Mouse (Mus musculus): ENCODE measurements around the gene Iars.
"Not testable (repeated sequence)": the region's sequence is repeated elsewhere in the genome, so short reads cannot be mapped to it uniquely, and the experiment has no call there.

The Iars gene

GRCm38 (mm10) chr13:49719310-49719709 lies 37.4 kb downstream of the Iars start:
- DNase-seq (ENCODE audit: extremely low read depth, low read depth, low spot score), result no peak

DNA sequence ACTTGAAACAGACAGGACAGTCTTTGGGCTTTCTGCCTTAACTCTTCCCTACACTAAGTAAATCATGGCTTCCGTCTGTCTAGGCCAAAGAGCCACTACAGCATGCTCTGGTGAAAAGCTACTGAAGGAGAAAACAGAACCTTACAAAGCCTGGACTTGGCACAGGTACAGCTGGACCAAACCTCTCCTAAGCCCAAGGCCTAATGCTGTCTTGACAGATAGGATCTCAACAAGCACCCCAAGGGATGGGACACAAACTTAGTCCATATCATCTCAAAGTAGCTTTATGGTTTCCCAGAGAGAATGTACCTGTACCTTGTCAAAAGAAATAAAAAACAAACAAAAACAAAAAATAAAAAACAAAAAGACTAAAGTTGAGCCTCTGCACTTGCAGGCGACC lies 54.5 kb downstream of the Iars start:
- no peak for DNase-seq (ENCODE audit: extremely low read depth, low read depth, low spot score)

GRCm38 (mm10) chr13:49738011-49738410 lies 56.1 kb downstream of the Iars start:
- no peak for DNase-seq (ENCODE audit: extremely low read depth, low read depth, low spot score)

GRCm38 (mm10) chr13:49741285-49742040 lies 59.6 kb downstream of the Iars start:
- DNase-seq (ENCODE audit: extremely low read depth, low read depth, low spot score), result no peak

DNA sequence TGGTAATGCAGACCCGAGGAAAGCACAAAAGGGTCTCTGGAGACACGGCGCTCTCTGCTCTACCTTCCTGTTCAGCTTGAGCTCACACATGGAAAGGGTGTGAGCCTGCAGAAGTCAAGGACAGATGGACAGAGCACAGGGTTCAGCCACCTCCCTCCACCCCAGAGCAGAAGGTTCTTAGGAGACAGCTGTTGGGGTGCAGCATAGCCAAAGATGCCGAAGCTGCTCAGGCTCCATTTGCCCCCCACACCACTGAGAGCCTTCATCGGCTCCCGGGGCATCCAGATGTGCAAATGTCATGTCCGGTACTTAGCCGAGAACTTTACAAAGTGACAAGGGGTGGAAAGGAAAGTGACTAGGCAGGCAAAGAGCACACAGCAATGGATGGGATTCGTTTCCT lies 74.7 kb downstream of the Iars start:
- DNase-seq (ENCODE audit: extremely low read depth, low read depth, low spot score), result no peak

DNA sequence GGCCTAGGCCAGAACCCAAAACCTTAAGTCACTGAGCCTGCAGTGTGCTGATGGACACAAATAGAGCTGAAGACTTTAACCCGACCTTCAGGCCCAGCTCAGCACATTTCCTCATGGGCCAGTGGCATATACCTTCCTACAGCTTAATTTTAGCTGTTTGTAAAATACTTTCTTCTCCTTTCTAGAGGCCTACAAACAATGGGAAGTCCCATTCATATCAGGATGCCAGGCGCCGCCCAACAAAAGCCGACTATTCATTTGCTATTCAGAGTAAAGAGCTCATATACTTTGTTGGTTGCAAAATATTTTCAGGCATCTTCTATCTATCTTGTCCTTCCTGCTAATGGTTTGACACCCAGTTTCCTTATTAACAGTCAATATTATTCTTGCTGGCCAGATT lies 76.1 kb downstream of the Iars start:
- no peak for DNase-seq (ENCODE audit: extremely low read depth, low read depth, low spot score)

DNA sequence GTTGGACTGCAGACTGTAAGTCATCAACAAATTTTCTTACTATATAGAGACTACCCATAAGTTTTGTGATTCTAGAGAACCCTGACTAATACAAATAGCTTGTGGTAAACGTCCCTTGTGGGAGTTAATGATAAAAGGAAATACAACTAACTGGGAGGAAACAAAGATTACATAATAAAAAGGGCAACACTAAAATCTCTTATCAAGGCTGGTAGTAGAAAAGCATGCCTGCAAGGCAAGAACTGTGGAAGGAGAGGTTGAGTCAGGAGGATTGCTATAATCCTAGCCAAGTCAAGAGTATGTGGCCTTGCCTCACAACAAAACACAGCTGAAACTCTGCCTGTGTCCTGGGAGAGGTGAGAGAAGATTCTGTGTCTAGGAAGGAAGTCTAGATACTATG lies 78.8 kb downstream of the Iars start:
- no peak for DNase-seq (ENCODE audit: extremely low read depth, low read depth, low spot score)

DNA sequence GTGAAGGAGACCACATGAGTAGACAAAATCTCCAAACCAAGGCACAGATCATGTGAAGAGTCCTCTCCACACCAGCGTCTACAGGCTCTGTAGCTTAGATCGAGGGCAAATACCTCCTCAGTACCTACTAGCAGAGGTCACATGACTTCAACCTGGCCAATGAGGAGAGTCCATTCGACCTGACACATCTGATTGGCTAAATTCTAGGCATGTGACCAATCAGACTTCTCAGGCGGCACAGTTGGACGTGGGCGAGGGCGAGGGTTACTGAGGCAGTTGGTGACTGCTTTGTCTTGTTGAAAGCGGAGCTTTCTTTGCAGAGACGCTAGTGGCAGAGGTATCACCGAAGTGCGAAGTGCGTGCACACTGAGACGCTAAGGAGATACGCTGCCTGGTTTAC lies 80.3 kb downstream of the Iars start:
- DNase-seq (ENCODE audit: extremely low read depth, low read depth, low spot score), result no peak

DNA sequence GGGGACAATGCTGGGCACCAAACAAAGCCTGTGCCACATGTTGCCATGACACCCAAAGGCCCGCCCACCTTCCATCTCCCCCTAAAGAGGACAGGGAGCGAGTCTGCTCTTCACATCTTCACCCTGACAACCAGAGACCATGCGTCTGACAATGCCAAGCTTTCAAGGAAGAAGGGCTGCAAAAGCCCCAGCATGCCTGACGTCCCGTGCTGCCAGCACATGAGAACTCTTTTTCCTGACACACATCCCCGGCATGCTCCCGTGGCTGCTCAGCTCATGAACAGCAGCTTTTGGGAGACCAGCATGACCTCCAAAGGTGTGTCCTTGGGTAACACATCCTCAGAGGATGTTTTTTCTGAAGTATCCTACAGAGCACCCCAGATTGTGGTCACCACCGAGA lies 83.4 kb downstream of the Iars start:
- no peak for DNase-seq (ENCODE audit: extremely low read depth, low read depth, low spot score)

GRCm38 (mm10) chr13:49766269-49766668 lies 84.4 kb downstream of the Iars start:
- no peak for DNase-seq (ENCODE audit: extremely low read depth, low read depth, low spot score)

DNA sequence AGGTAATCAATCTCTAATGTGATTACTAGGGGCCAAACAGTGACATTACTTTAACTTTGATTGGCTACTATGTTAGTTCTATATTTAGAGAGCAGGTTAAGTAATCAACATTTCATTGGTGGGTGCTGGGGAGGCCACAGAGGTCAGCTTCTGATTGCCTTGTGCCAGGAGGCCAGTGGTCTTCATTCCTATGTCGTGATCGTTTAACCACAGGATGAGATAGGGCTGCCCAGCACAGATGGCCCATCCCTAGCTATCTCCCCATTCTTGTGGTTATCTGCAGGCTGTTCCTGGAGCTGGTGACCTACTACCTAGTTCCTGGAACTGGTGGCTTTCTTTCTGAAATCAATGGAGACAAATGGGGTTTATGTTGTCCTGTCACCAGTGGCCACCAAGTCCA lies 86.1 kb downstream of the Iars start:
- no peak for DNase-seq (ENCODE audit: extremely low read depth, low read depth, low spot score)

- DNase-seq (ENCODE audit: extremely low read depth, low read depth, low spot score), result no peak
Measured at GRCm38 (mm10) chr13:49769111-49769510, 87.2 kb downstream of the Iars start.

- DNase-seq (ENCODE audit: extremely low read depth, low read depth, low spot score), result not testable (repeated sequence)
Measured at GRCm38 (mm10) chr13:49771536-49771935, 89.6 kb downstream of the Iars start.

Data from fat pad, adult 2 months (tissue).